Mouse (Mus musculus): ENCODE measurements around the gene Rgs17.

GRCm38 (mm10) chr10:5806996-5807395 lies 115.2 kb downstream of the Rgs17 start:
- TF ChIP-seq POLR2A (IDR thresholded peaks at IDR 0.05; ENCODE audit: control insufficient read depth, extremely low read depth, insufficient read depth, low read length, poor library complexity) (no peak), CTCF (IDR thresholded peaks at IDR 0.05; ENCODE audit: borderline replicate concordance, control insufficient read depth, extremely low read depth, insufficient read depth, low read length, poor library complexity) (no peak)
